Mouse (Mus musculus) yolk sac, embryonic 10.5 days (tissue): ENCODE results near the gene Optn.
A peak's percentile ranks its signal among the peaks of the same experiment; 100 is the strongest.
"Not testable (repeated sequence)": the region's sequence is repeated elsewhere in the genome, so short reads cannot be mapped to it uniquely, and the experiment has no call there.

Experiments used
- DNase-seq: peaks from one replicate; pipeline ENCODE4 v3.0.0-alpha.2; 2017; ENCODE audit warnings: low spot score

Optn gene

DNA sequence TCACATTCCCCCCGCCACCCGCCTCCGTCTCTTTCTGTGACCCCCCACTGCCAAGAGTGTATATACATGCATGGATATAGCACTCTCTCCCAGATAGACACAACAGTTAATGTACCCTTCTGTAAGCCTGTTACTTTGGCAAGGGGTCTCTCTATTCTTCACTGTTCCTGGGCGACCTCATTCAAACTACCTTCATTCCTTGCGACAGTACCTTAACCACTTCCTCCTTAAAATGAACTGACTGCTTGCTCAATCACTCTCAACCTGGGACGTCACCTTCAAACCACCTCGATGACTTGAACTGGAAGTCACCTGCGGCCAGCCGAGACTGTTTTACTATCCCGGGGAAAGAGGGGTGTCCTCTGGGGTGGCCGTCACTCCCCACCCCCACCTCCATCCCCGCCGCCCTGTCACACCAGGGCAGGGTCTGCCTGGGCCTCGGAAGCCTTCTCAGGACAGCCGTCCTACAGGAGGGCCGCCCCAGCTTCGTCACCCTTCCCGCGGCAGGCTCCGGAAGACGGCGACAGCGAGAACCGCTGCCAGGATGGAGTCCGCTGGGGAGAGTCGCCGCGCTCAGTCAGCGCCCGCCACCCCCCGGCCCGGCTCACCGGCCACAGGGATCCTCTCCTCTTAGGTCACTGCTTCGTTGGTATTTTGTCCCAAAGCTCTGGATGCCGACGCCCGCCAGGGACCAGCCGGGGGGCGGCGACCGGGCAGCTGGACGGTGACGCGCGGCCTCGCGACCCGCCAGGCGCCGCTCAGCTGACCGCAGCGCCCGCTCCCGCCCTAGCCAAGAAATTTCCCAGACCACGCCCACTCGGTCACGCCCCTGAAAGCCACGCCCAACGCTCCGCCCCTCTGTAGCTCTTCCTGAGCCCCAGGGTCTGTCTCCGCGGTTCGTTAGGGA is at the start of gene Optn:
Gene Optn (minus strand): TSS at position 753 of the 907 bp plus-strand sequence.
- peak; percentile 89 for DNase-seq

DNA sequence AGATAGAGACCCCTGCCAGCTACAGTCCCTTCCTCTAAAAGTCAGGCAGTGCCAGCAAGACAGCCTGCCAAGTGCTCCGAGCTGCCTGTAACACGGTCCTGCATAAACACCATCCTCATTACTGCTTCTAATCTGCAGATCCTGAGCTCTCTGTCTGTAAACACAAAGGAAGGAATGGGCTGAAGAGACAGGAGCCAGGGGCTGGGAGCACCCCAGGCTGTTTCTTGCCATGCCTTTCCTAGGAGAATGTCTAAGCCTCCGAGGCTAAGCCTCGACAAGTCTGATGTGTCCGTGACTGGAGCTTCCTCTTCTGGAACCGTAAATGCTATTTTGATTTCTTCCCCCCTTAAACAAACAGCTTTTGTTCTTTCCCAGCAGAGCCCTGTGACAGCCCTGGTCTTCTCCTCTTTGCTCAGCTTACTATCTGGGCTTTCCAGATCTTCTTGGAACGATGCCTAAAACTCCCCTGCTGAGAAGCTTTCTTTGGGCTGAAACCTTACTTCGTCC is 49.0 kb upstream of the Optn start:
- DNase-seq, result no peak

DNA sequence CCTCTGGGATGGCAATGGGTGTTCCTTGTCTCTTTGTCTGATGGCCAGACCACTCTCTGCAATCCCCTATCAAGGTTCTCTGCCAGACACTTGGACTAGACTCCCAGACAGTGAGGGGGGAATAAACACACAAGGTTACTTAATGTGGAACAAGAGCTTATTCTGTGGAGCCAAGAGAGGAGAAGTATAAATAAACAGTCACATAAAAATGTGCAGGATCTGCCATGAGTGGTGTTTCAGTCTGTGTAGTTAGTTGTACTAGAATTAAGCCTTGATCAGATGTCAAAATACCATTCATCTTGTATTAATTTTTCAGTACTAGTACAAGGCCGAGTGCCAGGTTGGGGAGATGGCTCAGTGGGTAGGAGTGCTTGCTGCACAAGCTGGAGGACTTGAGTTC is 39.0 kb upstream of the Optn start:
- DNase-seq, result no peak

DNA sequence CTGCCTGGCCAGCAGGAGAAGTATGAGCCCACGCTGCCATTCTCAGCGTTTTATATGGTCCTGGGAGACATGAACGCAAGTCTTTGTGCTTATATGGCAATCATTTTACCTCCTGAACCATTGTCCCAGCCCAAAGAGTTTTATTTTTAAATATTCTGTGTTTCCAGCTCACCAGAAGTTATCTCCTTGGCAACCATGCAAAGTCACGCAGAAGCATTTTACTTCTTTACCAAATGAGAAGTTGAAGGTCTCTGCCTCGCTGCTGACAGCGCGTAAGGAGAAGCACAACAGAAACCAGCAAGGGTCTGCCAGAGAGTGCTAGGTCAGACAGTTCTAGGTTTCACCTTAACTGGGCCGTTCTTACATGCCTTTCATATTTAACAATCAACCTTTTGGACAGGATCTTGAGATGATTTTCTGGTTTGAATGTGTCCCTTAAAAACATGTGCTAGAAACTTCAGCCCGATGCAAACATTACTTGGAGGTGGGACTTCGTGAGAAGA is 37.9 kb upstream of the Optn start:
- DNase-seq, result no peak

DNA sequence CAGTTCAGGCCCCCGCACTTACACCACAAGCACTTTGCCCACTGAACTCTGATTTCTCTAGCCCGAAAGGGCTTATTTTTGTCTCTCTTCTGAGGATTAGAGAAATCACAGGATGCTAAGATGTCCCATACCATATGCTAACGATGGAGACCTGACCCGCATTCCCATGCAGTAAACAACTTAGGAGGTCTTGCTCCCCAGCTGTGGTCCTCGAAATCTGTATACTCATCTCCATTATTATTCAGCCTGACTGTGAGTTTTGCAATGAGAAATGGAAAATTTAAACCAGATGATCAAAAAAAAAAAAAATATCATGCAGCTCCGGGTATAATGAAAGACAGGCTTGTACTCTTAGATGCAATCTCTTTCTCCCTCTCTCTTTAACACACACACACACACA is 35.3 kb upstream of the Optn start:
- no peak for DNase-seq

DNA sequence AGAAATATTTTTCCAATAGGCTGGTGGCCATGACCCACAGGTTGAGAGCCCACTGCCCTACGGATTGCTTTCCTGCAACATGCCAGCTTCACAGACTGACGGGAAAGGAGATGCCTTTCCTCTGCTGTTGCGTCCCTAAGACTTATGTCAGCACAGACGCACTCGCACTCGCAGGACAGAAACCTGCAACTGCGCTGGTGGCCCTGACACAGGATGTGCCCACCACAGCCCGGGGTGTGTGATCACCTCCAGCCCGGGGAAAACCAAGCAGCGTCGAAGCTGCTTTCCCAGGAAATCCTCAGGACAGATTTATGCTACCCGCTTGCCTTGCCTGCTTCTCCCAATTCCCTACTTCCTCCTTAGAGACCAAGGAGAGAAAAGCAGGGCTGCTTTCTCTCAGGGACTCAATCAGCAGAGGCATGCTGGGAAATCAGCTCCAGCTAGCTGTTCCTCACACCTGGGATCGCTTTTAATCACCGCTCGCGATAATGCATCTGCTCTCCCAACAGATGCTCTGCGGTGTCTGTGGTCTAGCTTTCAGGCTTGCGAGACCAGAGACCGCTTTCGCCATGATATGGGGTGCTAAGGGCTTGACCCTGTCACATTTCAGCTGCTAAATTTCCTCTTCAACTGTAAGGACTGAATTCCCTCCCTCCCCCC is 34.1 kb upstream of the Optn start:
- peak; percentile 26 for DNase-seq

DNA sequence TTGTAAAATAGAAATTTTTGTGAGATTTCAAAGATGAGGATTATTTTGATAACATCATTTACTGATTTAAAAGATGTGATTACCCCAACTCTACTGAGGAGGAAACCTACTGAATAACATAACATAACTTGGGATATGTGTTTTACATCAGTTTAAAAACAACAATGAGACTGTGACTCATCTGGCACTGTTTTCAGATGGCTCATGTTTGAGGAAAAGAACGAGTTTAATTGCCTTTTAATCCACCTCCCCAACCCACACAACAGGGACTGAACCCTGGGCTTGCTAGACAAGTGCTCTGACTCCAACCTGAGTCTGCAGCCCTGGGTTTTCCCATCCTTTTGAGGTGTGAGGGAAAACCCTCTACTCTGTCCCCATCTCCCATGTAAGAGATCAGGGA is 31.5 kb upstream of the Optn start:
- DNase-seq, result no peak

DNA sequence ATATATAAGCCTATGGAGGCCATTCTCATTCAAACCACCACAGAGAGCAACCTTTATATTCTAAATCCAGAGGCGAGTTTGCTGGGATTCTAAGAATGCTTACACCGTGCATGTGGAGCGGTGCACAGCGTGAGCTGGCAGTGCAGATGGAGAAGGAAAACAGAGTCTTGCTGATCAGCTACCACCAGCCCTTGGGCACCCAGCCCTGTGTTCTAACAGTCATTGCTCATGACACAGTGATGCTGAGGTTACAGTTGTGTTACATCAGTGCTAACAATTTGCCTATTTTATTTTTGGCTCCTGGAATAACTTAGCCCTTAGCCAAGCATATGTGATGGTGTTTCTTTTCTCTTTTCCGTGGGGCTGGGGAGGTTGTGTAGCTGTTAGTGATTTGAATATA is 31.0 kb upstream of the Optn start:
- DNase-seq, result no peak

DNA sequence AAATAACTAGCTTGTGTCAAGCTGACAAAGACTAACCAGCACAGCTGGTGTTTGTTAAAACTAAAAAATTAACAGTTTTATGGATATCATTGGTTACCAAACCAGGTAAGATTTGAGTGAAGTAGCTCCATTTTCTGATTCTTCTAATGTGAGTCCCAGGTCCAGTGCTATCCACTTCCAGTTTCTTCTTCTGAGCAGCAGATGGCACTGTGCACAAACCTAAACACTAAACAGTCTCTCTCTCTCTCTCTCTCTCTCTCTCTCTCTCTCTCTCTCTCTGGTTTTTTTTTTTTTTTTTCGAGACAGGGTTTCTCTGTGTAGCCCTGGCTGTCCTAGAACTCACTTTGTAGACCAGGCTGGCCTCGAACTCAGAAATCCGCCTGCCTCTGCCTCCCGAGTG is 26.5 kb upstream of the Optn start:
- not testable (repeated sequence) for DNase-seq

DNA sequence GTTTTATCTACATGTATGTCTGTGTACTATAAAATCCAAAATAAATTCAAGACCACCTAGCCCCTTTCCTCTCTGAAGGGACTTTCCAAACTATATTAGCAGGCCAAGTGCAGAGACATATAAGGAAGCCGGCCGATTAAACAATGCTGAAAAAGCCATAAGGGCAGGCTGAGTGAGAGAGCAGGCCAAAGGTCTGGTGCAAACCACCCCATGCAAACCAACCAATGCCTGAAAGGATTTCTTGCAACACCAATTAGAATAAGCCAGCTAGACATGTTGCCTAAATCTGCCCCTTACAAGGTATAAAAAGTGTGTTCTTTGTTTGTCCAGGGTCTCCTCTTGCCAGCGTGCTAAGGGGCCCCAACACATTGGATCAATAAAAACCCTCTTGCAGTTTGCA is 23.8 kb upstream of the Optn start:
- no peak for DNase-seq

DNA sequence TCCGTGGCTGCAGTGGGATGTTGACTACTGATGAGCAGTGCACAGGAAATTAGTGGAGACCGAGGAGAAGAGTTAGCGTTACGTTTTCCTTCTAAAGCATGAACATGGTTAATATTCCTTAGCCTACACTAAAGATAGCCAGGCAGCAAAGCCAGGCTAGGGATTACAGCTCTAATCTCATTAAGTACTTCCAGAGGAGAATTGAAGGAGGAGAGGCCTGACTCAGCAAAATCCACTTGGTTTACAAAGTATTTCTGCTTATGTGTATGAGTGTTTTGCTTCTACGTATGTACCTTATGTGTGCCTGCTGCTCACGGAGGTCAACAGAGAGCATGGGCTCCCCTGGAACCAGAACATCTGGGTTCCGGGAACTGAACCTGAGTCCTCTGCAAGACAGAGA is 19.9 kb upstream of the Optn start:
- no peak for DNase-seq

DNA sequence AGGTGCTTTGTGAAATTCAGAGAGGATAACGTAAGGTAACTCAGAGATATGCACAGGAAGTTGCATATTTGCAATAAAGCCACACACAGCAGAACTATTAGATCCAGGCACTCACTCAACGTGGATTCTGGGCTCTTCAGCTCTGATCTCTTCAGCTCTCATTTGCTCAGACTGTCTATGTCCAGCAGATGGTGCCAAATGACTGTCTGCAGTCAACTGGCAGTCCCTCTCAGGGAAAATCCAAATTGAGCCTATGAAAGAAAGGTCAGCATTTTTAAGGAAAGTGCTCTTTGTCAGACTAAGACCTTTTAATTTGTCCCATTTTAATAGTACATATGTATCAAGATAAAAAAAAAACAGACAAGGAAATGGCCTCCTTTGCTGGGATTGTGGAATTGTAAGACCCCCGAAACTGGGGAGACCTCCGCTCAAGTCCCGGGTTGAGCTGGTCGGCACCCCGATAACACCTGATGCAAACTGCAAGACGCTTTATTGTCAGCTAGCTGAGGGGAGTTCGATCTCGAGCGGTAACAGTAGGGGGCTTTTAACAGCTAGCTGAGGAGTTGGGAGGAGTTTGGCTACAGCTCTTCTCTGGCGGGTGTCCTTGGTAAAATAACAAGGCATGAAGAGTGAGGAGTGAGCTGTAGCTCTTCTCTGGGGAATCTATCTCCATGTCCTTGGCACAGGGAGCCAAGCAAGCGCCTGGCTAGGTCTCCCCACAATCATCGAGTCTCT is 16.4 kb upstream of the Optn start:
- no peak for DNase-seq

DNA sequence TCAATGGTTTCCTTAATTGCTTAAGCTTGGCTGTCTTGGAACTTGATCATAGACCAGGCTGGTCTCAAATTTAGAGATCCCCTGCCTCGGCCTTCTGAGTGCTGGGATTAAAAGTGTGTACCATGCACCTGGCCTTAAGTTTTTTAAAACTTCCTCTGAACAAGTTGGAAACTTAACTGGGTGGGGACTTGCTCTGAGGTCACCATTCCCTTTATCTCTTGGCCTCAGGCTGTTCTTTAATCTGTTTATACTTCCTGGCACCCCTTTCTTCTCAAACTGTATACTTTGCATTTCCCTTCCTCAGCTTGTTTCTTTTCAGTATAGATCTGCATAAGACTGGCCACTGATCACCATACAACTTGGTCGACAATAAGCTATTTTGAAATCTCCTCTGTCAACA is 14.1 kb upstream of the Optn start:
- DNase-seq, result no peak

DNA sequence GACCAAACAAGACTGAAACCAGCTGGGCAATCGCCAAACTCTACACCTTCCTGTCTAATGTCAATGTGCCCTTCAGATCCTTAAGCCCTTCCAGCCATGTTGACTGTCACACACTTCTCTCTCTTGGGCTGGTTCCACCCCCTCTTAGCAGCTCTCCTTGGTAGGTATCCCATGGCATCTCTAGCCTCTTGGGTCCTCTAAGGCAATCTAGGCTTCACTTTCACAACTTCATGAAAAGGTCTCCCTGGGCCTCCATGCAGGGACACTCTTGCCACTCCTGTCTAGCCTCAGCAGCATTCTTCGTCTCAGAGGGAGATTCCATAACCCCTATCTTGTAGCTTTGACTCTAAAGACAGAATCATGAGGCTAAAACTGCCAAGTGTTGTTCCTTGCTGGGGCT is 13.6 kb upstream of the Optn start:
- no peak for DNase-seq

DNA sequence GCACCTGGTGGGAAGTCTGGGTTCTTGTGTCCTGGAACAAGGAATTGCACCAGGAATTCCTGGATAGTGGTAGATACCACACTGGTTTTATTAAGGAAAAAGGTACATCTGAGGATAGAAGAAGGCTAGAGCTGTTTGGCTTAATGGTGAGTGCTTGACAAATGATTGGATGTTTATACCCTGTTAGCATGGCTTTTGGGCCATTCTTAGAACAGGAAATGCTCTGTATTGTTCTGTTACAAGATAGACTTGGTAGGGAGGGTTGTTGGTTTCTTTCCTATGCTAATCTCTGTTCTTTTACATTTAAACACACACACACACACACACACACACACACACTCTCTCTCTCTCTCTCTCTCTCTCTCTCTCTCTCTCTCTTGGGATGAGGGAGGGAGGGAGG is 12.0 kb upstream of the Optn start:
- DNase-seq, result no peak

DNA sequence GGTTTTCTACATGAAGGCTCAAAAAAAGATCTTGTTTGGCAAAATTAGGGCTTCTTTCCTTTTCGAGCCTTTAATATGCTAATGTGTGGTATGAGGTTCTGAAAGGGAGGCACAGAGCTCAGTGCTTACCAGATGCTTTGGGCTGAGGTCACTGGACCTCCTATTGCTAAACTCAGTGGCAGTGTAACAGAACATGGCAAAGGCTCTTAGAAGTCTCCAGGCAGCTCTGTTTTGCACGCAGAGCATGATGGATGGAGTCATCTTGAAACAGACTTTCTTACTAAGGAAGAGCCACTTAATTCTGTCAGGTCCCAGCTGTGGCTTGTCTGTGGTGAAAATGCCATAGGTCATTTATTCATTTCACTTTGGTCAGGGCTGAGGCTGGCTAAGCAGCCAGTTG is 11.6 kb upstream of the Optn start:
- DNase-seq, result no peak

DNA sequence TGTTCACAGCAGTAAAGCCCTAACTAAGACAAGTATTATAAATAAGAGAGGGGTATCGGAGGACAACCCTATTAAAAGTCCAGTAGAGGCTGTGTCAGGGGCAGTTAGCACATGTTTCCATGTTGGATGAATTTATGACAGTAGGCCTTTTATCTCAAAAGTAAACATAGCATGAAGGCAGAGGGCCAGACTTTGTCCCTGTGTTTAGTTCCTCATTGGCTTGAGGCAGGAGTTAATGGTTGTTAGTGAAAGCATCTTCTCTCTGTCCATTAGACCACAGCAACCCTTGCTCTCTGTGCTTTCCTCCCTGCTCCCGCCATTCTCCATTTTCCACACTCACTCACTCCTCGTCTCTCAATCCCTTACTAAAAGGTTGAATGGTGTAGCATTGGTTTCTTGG is 9.9 kb upstream of the Optn start:
- no peak for DNase-seq

DNA sequence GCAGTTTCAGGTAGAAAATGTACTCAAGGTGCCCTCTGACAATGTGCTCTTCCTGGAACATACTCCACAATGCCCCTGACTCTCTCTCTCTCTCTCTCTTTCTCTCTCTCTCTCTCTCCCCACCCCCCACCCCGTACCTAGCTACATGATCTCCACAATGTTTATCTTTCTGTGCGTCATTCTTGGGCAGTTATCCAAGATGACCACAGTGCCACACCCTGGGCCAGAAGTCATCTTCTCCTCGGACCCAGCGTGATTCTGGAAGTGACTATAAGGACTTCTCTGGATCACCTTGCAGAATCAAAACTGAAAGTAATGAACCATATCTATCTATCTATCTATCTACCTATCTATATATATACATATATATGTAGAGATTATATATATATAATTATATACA is 4.1 kb upstream of the Optn start:
- DNase-seq, result no peak

DNA sequence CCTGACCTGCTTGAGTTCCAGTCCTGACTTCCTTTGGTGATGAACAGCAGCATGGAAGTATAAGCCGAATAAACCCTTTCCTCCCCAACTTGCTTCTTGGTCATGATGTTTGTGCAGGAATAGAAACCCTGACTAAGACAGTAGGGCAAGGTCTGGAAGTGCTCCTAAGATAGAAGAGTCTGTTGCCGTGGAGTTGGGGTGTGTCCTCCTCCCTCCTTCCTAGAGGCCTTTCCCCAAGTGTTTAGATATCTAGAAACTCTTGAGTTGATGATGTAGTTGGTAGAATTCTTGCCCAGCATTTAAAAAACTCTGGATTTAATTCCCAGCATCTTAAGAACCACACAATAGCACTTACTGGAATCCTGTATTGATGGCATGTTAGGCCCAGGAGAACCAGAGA is 3.4 kb upstream of the Optn start:
- DNase-seq, result not testable (repeated sequence)

DNA sequence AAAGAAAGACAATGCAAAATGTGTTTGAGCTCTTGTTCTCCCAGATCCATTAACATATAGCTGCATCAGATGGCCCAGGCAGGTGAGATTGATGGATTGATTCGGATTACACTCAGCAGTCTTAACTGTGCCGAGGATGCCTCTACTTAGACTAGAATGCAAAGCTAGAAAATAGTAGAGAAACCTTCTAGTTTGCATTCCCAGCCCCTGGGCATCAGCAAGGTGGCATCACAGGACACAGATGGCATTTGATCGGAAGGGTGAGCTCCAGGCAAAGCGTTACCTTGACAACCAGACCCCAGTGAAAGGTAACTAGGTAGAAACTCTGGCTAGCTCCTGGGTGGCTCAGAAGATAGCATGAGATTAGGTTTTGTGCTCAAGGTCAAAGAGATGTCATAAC is 396 bp upstream of the Optn start:
- DNase-seq, result no peak

DNA sequence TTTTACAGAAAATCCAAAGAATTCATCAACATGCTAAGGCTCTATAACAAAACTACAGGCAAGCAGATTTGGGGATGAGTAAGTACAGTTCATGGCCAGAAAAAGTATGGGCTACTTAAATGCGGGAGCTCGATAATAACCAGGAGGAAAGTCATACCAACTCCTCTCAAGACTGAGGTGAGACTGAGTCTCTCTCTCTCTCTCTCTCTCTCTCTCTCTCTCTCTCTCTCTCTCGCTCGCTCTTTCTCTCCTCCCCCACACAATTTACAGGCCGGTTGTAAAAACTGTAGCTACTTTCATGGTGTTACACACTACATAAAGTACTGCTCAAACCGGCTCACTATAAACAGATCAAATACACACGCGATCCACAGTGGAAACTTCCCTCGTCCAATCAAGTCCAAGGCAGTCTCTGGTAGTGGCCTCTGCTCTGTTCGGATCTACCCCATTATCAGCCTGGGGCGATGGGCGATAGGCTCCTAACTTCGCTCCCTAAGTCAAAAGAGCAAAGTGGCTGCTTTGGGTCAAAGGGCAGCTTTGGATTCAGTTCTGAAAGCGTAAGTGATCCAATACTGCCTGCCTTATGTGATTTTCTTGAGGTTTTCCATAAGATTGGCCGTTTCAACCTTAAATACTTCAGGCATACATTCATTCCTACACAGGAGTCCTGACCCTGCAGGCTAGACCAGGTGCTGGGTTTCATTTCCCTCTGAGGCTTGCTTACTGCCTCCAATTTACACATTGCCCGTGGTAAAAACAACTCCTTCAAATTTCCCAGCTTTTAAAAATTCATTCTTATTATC is 1.2 kb downstream of the Optn start:
- peak; percentile 48 for DNase-seq
